Mouse (Mus musculus) embryonic fibroblast, embryonic 13.5 days (primary cell): Measurements from ENCODE around the gene Gp1ba. TPM values are rescaled to one million over a fixed set of nuclear protein-coding genes. Genes with fewer than 3 reads are reported as not detected.
A peak's percentile ranks its signal among the peaks of the same experiment; 100 is the strongest.

ENCODE experiments used
- H3K27ac ChIP-seq: 2 replicates; pipeline ENCODE4 v1.5.1; 2012; ENCODE audit warnings: low read length, control low read depth, inconsistent platforms; ENCODE audit not compliant: insufficient read depth
- H3K4me1 ChIP-seq: 2 replicates; pipeline ENCODE4 v1.6.1; 2011; ENCODE audit warnings: low read length; ENCODE audit not compliant: control insufficient read depth, insufficient read depth
- H3K4me3 ChIP-seq: 2 replicates; pipeline ENCODE4 v1.5.1; 2011; ENCODE audit warnings: mild to moderate bottlenecking, control low read depth, low read length; ENCODE audit not compliant: insufficient read depth
- CTCF ChIP-seq: IDR thresholded peaks from 2 replicates; pipeline ENCODE4 v1.5.1; 2011; ENCODE audit warnings: mild to moderate bottlenecking, control low read depth, low read length, moderate library complexity, borderline replicate concordance; ENCODE audit not compliant: insufficient read depth
- POLR2A ChIP-seq: IDR thresholded peaks from 2 replicates; pipeline ENCODE4 v1.6.1; 2011; ENCODE audit warnings: low read depth, mild to moderate bottlenecking, control low read depth, low read length, moderate library complexity
- polyA plus RNA-seq: library from polyadenylated mRNA; stranded (reverse); fragments of >200 nt; gene quantifications from 2 replicates; pipeline ENCODE4 v1.2.4, GENCODE M21; 2011; ENCODE audit warnings: low read depth; ENCODE audit not compliant: missing spikeins, insufficient read length

Gene Gp1ba
- polyA plus RNA-seq, 1 experiment, result not detected

DNA sequence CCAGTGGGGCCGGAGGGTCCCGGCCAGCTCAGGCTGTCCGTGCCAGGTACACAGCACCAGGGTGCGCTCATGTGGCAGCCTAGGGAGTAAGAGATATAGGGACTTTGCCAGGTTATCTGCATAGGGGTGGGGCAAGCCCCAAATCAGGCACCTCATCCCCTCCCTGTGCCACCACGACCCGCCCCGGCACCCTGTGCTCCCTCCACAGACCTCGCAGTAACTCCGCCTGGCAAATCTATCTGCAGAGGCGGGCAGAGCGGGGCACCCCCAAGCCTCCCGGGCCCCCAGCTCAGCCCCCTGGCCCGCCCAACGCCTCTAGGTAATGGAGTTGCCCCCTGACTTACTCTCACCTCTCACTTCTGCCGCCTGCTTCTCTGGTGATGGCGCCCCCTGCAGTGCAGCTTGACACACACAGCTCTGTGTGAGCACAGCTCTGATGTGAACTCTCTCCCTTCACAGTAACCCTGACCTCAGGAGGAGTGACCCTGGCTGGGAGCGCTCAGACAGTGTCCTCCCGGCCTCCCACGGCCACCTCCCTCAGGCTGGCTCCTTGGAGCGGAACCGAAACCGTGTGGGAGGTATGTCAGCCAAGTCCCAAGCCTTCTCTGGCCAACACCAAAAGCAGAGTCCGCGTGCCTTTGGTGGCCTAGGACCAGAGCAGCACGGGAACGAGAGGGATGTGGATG lies 30.4 kb upstream of the Gp1ba start:
- H3K4me1 ChIP-seq, result no peaks in the 10 kb centered on the region
- no peak overlapping the region for H3K27ac ChIP-seq
- no peak overlapping the region for H3K4me3 ChIP-seq
- TF ChIP-seq CTCF (peak; percentile 69; the same call in 1 of the 2 replicates), POLR2A (no peak)

- H3K4me3 ChIP-seq, result no peak overlapping the region
- TF ChIP-seq POLR2A (no peak), CTCF (no peak)
- no peaks in the 10 kb centered on the region for H3K4me1 ChIP-seq
- H3K27ac ChIP-seq, result no peak overlapping the region
These were observed 28.2 kb upstream of the Gp1ba start for GRCm38 (mm10) chr11:70610752-70611151.

DNA sequence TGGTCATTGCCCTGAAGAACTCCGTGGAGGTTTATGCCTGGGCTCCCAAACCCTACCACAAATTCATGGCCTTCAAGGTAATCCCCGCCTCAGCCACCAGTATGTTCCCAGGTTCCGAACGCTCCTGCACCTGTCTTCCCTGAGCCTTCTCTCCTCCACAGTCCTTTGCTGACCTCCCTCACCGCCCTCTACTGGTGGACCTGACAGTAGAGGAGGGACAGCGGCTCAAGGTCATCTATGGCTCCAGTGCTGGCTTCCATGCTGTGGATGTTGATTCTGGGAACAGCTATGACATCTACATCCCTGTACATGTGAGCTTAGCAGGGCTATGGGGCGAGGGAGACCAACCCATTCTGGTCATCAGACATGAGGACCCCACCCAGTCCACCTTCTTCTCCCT lies 26.4 kb upstream of the Gp1ba start:
- Histone ChIP-seq H3K4me3 (no peak overlapping the region), H3K27ac (no peak overlapping the region), H3K4me1 (no peaks in the 10 kb centered on the region)
- TF ChIP-seq CTCF, result peak; percentile 39; the same call in 1 of the 2 replicates
- TF ChIP-seq POLR2A, result no peak

DNA sequence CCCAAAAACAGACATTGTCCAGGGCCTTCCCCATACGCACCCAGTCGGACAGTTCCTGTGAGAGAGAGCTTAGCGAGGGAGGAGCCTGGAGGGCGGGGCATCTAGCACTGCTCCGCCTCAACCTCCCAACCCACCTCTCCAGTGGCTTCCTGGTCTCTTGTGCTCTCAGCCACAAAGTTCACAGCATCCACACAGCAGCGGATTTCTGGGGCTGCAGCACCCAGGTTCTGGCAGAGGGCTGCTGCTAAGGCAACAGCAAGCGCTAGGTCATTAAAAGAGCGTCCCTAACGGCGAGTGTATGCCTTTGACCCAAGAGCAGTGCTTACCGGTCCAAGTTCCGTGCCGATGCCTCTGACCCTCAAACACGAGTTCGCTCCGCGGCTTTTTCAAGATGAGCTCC lies 23.8 kb upstream of the Gp1ba start:
- TF ChIP-seq CTCF (no peak), POLR2A (peak; percentile 52; the same call in 1 of the 2 replicates)
- Histone ChIP-seq H3K4me1 (no peaks in the 10 kb centered on the region), H3K27ac (no peak overlapping the region), H3K4me3 (no peak overlapping the region)

GRCm38 (mm10) chr11:70615516-70616093 lies 23.3 kb upstream of the Gp1ba start, which contains the start of gene 4930544D05Rik:
Gene 4930544D05Rik (plus strand): TSS chr11:70615848.
- Histone ChIP-seq H3K4me1 (no peaks in the 10 kb centered on the region), H3K27ac (no peak within 1 kb of the TSS), H3K4me3 (no peak within 1 kb of the TSS)
- no peak for TF ChIP-seq CTCF
- no peak for TF ChIP-seq POLR2A

- TF ChIP-seq POLR2A (no peak), CTCF (no peak)
- Histone ChIP-seq H3K4me3 (no peak within 1 kb of the TSS), H3K27ac (no peak within 1 kb of the TSS), H3K4me1 (peaks cover 2% of the 10 kb centered on the region; the same call in 1 of the 2 replicates)
These were observed 19.8 kb upstream of the Gp1ba start, which contains the start of gene Chrne for GRCm38 (mm10) chr11:70619101-70619500. Gene Chrne (minus strand): TSS chr11:70619216.

GRCm38 (mm10) chr11:70621972-70622814 lies 16.7 kb upstream of the Gp1ba start:
- Histone ChIP-seq H3K4me1 (peaks cover 2% of the 10 kb centered on the region; the same call in 1 of the 2 replicates), H3K27ac (no peak overlapping the region), H3K4me3 (no peak overlapping the region)
- TF ChIP-seq POLR2A (no peak), CTCF (no peak)

- Histone ChIP-seq H3K4me3 (no peak overlapping the region), H3K27ac (no peak overlapping the region), H3K4me1 (peaks cover 2% of the 10 kb centered on the region; the same call in 1 of the 2 replicates)
- TF ChIP-seq POLR2A (no peak), CTCF (no peak)
These were observed 15.7 kb upstream of the Gp1ba start for GRCm38 (mm10) chr11:70623053-70623742.

GRCm38 (mm10) chr11:70625473-70625872 lies 13.4 kb upstream of the Gp1ba start:
- Histone ChIP-seq H3K27ac (no peak overlapping the region), H3K4me1 (peaks cover 2% of the 10 kb centered on the region; the same call in 1 of the 2 replicates), H3K4me3 (no peak overlapping the region)
- peak; percentile 47; the same call in 1 of the 2 replicates for TF ChIP-seq CTCF
- TF ChIP-seq POLR2A, result no peak
